Mouse (Mus musculus) adrenal gland, adult 18-20 months (tissue): ENCODE data around the gene Igf1r. TPM values are rescaled to one million over a fixed set of nuclear protein-coding genes. Genes with fewer than 3 reads are reported as not detected.

Experiments
- DNase-seq, 2 experiments: peaks; one replicate each; pipeline ENCODE4 v3.0.0; 2021 to 2022; ENCODE audit warnings: low spot score in 2 of 2
- total RNA-seq, 2 experiments: library from RNA; stranded (reverse); gene quantifications; 1 replicate in 1 of 2; 2 replicates in 1 of 2; pipeline ENCODE4 v1.2.3; 2021

Igf1r gene
- total RNA-seq, 2 experiments from 2014 or later: 56.6 to 128 TPM

DNA sequence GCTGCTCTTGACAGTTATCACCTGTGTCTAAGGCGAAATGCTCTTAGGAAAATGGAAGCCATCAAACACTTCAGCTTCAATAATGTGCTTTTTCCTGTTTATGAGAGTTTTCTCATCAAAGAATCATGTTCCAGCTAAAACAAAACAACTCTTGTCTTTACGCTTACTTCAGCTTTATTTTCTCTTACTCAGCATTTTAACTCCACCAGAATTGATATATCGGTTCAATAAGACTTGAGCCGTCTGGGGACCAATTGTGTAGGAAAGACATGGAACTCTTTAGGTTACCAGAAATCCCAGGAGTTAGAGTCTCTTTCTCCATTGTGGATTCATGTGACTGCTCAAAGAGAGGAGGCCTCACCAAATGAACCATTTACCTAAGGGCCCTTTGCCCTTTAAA is 158.9 kb downstream of the Igf1r start:
- DNase-seq: no peak

DNA sequence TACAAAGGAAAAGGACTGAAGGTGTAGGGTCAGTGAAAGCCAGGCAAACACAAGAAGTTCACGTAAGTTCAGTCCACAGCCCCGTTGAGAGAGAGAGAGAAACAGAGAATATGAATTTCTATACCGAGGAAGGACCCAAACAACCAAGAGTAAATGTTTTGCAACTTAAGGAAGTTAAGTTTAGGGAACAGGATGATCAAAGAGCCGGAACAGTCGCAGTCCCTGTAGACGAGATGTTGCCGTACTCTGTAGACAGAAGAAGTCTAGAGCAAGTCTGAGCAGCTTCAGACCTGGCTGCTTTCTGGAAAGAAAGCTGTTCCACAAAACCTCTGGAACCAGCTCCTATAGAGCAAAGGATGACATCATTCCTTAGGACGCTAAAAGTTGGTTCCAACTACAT is 160.0 kb downstream of the Igf1r start:
- DNase-seq: no peak

DNA sequence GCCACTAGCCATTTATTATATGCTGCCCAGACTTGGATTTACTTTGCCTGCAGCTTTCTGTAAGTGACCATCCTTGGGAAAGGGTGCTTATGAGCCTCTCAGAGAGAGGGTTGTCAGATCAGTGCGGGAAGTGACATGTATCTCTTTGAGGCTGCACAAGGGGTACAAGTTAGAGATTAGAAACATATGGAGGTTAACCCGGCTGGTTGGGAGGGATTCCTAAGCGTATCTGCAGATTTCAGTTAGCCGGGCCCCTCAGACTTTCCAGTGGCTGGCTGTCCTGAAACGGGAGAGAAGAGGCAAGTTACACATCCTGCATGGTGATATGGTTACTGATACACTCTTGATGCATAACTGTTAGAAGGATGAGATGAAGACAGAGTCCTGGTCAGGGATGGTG is 161.7 kb downstream of the Igf1r start:
- no peak for DNase-seq

DNA sequence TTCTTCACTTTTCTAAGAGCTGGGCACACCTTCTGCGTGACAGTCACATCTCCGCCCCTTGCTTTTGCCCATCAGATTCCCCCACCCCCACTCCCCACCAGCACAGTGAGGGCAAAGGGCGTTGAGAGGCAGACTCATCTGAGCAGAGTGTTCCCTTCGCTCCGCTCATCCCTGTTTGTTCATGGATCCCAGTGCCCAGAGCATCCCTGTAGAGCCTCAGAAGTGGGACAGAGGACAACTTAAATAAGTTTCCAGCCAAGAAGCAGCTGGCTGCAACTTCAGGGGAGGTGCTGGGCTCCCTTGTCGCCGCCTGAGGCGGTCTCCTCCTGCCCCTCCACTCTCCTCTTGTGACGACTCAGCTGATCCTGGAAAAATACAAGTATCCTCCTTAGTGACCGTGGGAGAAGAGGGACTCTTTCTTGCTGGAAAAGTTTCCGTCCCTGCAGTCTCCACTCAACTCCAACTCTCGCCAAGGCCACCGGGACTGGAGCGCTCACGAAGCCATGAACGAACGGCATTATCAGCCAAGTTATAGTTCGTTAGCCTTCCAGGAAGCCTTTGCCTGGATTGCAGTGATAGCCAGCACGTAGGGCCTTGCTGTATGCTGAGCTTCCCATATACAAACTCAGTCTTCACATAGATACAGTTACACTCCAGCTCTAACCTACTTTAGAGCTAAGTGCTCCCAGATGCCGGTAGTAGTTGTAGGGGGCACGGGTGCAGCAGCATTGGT is 162.5 kb downstream of the Igf1r start:
- no peak for DNase-seq

DNA sequence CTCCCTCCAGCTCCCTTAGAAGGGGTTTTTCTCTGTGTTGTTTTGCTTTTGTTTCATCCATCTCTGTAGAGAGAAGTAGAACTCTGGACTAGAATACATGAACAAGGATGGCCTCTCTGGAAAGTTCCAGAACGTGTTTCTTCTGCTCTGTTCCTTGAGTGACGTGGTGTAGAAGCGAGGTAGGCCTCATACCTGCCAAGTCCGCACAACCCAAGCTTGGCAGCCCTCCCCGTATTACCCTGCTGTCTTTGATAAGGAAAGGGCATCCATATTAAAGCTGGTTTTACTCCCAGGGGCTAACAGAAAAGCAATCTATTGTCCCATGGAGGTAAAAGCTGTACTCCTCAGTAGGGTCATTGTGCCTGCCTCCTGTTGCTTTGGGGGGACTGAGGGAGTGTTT is 164.9 kb downstream of the Igf1r start:
- DNase-seq: no peak

DNA sequence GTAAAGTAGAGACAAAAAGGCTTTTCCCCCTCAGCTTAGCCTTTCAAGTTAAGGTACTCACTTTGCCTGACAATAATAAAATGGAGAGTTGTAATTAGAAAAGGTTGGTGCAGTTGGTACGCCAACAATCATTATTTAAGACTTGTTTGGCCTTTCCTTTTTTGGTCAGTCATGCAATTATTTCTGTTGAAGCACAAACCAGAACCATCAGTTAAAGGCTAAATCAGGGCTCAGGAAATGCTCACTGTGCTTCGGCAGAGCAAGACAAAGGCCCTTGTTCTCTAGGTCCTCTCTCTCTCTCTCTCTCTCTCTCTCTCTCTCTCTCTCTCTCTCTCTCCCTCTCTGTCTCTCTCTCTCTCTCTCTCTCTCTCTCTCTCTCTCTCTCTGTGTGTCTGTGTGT is 165.4 kb downstream of the Igf1r start:
- no peak for DNase-seq

DNA sequence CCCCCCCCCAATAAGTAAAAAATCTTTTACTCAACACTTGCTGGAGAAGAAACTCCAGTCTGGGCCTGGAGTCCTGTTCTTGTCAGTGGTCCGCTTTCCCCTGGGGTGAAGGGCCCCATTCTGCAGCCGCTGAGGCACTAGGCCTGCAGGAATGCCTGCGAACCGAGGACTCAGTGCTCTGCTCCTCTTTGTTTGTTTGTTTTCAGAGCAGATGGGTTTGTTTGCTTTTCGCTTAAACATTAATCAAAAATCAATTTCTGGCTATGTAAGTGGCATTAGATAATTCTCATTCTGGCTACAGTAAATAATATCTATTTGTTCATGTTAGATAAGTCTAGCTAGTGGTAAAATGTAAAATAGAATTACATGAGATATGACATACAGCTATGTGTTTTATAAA is 167.0 kb downstream of the Igf1r start:
- DNase-seq: no peak

DNA sequence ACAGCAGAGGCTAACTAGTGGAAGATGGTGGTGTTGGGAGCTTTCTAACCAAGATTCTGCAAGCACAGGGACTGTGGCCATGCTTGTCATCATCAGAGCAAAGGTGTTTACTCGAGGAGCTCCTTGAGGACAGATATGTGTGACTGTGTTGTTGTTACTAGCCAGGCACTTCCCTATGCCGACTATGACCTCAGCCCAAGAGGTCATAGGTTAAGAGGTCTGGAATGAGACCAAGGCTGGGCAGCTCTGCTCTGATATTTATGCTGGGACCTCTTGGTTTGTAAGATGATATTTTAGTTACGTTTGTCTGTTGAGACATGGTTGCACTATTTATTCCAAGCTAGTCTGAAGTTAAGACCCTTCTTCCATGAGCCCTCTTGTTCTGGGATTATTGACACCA is 169.8 kb downstream of the Igf1r start:
- DNase-seq: no peak

DNA sequence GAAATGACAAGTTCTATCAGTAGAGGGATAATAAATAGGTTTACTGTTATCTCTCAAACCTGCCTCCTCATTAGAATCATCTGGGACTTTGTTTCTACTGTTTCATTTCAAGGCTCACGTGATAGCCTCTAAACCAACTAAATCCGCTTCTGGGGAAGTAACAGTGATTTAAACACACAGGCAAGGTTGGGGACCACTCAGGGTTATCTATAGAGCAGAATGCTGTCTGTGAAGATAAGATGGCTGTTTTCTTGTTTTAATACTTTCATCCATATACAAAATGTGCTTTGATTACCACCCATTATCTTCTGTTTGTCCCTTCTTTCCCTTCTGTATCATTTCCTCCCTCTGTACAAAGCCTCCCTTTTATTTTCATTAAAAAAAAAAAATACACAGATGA is 172.7 kb downstream of the Igf1r start:
- no peak for DNase-seq

DNA sequence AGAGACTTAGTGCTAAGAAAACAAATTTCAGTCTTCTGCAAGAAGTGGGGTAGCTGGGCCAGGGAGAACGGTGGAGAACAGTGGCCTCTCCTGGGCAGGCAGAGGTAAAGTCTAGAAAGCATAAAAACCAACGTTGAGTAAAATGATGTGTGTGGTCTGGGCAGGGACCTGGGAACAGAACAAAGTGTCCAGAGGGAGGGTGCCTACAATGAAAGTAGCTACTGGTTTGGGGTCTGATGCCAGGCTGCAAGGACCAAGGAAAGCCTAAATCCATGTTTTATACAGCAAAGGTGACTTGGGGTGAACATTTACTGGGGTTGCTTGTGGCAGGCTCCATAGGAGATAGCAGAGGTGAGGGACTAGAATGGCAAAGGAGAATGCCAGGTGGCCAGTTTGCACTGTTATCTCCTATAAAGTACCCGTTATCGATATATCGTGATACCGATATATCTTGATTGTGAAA is 175.2 kb downstream of the Igf1r start:
- DNase-seq: peak in 1 of 2 experiments; percentile 28

DNA sequence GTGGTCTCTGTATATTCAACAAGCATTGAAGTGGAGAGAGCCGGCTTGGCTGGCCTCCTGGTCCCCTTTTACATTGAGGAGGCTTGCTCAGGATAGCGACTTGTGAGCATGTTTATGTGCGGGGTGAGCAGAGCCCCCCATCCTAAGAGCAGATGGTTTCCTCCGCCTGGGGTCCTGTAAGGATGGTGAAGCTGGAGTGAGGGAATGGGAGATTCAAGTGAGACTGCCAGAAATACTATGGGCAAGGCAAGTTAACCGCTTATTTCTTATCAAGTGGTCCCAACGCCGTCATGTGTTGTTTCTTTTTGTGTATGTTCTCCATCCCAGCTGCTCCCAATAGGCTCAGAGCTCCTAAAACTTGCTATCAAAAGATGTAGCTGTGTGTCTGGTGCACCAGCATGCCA is 175.6 kb downstream of the Igf1r start:
- DNase-seq: no peak

DNA sequence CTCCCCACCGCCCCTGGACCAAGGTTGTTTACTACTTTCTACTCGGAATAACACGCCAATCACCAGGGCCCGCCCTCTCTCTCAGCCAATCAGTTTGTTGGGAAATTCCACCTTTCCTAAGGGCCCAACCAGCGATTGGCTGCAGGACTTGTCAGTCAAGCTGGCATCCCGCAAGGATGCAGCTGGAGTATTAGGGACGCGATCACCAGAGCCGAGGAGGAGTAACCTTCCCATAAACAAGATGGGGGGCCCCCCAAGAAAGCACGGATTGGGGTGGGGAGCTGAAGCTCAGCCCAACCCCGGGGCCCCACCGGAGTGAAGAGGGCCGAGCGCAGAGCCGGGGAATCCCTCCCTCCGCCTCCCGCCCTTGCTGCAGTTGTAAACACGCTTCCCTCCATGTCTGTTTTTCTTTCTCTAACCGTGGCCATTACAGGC is 176.5 kb downstream of the Igf1r start:
- DNase-seq: peak; percentile 95

DNA sequence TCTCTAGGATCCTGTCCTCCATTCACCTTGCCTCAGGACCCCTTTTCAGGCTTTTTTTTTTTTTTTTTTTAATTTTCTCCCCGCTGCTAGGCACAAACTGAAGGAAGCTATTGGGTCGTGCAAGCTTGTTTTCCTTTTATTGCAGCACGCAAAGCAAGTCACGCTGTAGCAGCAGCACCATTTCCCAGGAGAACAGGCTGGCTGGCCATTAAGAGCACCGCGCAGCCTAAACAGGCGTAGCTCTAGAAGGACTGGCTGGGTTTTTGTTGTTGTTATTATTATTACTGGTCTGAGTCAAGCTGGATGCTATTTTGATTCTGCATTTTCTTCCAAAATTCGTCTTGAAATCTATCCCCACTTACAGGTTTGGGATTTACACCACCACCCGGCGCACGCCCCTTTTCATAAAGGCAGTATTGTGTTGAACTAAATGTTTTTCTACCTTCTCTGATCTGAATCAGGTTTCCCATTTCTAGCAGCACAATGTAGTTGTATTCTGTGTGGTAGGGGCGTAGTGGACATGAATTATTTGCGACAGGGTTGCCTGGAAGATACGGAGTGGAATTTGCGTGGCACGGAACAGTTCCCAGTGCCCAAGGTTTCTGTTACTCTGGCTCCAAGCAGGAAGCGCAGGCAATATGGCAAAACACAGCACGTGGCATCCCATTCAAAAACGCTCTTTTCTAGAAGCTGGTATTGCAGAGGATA is 177.1 kb downstream of the Igf1r start:
- peak; percentile 83 to 85 for DNase-seq

DNA sequence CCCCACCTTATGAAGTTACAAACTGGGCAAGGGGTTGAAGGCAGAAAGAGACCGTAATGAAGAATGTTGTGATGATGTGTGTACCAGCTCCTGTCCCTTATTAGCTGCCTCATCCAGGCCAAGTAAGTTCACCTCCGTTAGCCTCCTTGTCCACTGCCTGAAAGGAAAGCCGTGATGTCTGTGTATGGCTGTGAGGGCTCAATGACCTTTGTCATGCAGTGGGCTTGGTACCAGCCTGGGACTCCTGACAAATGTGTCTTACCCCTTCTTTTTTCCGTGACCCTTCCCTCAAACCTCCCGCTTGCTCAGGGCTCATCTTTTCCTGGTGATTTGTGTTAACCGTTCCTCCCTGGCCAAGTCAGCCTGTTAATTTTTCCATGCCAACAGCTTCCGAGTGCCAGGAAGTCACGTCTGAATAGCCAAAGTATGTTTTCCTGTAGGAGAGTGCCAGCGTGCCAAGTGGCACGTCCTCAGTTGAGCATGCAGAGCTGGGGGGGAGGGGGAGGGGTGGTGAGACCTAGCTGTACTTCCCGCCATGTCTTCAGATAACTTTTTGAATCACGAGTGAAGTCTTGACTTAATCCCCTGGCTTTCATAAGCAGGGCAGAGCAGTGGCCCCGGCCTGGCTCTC is 178.4 kb downstream of the Igf1r start:
- DNase-seq: no peak

DNA sequence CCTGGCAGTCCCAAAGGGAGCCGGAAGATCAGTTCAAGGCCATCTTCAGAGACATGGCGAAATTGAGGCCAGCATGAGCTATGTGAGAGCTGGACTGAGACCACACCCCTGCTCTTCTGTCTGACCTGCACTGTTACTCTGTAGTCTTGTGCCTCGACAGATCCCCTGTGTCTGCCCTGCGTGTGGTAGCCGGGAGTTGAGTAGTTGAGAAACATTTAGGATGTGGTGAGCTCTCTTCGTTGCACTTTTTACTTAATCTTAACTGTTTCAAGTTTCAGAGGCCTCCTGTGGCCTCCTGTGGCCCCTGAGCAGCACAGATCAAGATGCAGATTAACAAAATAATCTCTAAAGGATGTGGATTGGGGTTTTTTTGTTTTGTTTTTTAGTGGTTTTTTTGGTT is 181.1 kb downstream of the Igf1r start:
- no peak for DNase-seq

DNA sequence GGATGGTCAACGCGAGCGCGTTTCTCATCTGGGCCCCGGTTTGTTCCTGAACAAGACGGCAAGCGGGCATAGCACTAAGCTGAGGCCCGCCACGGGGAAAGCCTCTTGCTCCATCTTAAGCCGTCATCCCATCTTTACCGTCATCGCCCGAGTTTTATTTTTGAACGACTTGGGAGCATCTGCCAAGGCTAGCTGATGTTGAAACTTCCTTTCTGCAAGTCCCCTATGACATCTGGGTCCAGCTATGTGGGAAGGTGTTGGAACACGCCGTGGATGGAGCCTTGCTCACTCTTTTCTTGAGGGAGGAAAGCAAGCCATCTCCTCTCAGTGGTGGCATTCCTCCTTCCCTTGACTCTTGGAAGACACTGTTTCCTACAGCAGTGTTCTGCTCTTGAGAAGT is 182.3 kb downstream of the Igf1r start:
- no peak for DNase-seq

DNA sequence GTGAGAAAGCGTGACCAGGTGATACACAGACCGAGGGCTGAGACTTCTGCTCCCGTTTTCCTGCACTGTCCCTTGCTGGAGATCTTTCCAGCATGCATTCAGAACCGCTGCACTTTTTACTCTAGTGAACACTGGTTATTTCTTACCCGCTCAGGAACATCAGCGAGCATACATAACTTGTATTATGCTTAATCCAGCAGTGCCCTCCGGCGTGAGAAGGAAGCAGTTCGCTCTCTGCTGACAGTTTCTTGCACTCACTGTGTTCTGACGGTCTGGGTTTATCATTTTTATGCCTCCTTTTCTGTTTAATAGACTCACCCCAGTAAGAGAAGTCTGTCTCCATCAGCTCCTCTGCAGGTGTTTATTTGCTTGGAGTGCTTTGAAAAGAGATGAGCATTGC is 183.4 kb downstream of the Igf1r start:
- no peak for DNase-seq

DNA sequence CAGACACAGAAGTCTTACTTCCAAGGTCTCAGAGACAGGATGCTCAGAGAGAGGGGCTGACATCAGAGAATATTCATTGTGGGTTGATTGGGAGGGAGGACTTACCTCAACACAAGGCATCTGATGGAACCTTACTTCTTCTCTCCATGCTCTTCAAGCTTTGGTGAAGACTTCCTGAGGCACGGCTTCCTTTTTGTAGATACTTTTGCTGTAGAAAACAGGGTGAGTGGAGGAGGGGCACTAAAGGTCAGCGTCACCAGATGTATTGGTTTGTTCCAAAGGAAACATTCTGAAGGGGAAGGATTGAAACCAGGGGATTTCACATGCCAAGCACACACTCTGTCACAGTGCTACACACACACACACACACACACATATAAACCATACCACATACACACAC is 186.8 kb downstream of the Igf1r start:
- no peak for DNase-seq

DNA sequence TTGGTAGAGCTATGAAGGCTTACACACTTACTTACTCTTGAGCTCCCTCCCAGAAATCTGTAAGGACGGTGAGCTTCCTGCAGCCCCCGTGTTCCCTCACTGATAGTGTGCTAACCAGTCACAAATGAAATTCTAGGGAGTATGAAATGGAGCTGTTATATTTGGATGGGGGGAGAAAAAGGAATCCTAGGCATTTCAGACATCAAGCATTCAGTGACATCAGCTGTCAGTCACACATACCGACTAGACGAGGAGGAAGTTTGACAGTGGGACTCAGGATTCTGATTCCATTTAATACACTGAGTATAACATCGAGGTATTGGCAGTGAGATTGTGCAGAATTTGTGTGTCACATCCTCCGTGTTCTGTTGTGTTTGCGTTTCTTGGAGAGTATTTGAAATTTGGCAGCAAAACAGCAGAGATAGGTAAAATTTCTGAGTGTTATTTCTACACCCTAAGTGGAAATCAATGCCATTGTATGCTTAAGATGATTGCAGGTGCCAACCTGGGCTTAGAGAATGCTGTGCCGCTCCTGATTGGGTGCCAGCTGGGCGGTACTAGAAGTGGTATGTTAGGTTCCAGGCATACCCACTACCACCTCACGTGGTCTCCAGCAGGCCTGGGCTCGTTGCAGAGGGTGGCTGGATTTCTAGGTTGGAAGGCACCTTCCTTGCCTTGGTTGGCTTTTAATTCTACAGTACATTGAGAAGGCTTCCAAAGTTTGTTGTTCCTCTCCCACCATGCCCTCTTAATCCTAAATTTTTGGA is 187.6 kb downstream of the Igf1r start:
- no peak for DNase-seq

DNA sequence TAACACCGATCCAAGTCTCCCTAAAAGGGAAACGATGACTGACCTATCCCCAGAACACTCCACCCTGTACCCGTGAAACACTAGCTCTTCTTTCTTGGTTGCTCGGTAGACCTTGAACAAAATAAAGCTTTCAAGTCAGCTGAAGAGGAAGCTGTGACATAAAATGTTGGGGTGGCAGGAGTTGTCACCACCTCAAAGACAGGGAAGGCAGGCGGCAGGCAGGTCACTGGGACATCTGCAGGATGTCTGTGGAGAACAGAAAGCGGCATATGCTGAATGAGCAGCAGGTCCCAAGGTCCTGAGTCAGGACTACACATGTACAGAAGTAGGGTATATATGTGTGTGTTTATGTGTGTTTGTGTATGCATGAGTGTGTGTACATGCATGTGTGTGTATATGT is 191.6 kb downstream of the Igf1r start:
- no peak for DNase-seq

DNA sequence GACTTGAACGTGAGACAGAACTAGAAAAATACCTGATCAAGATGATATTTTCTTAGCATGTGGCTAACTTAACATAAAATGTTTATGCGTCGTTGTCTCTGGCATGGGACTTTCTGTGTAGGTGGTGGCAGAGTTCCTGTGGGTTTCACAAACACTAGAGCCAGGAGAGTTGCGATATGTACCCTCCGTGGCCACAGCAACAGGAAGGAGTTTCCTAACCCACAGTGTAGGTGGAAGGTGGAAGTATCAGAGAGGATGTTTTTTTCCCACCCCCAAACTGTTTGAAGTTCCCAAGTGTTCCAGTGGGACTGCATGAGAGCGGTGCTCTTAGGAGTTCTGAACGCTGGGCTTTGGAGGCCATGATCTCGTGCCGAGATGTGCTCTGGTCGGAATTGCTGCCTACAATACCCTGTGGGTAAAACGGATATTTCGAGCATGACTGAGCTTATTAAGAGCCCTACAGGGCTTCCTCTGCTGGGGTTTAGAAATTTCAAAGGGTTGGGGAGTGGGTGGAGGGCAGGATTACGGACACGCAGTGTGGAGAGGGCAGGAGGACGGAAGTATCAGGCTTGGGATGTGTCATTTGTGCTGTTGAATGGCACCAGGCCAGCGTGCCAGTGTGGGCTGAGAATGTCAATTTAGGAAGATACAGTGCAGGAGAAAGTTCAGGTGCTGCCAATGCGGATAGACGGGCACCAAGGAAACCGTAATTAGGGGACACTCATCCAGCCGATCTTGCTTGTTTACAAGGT is 195.8 kb downstream of the Igf1r start:
- no peak for DNase-seq
